Mouse (Mus musculus) liver, postnatal 0 days (tissue): Measurements from ENCODE around the gene Reep6.

Source experiments
- CTCF ChIP-seq: sonication (generic); IDR thresholded peaks from 2 replicates; pipeline ENCODE4 v1.5.1; 2016; ENCODE audit warnings: antibody characterized with exemption, low read depth
- EP300 ChIP-seq: IDR thresholded peaks from 2 replicates; pipeline ENCODE4 v1.6.1; 2016; ENCODE audit warnings: antibody characterized with exemption, low read depth, mild to moderate bottlenecking

DNA sequence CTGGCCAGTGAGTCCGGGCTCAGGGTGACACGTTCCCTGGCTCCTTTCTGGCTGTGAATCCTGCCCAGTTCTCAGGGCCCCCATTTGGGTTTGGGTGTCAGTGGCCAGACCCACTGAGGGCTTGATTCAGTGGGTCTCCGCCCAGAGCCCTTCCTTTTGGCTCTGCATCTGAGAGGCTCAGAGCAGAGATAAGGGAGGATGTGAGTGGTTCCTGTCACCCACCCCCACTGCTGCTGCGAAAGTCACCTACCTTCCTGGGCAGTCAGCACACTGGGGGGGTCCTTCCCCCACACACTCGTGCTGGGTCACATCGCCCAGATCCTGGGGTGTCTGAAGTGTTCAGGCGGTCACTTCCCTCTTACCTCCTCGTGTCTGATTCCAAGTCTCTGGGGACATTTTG is 23.0 kb downstream of the Reep6 start:
- TF ChIP-seq CTCF, result no peak
- no peak for TF ChIP-seq EP300
